In genomic region chr6:17887765-17888164, GRCm38 (mm10) we compare ENCODE assay signal across 31 mouse cellular contexts.
DNase-seq lines count a peak whose midpoint lies in the region; ATAC-seq and TF ChIP-seq lines count a peak whose summit lies in the region.
"Had no signal": no experiment of that assay in that cellular context is flagged by ENCODE, and none has a peak within 500 bp of the region (broad histone marks: within the 10 kb centered on the region; RNA-seq: fewer than 3 reads in every experiment).

No protein-coding gene starts in this region.

- 69% methylated on average over 6 of the region's 6 CpGs for WGBS in lung, embryonic 15.5 days
- WGBS in lung, adult 2 months, result 72% methylated on average over 6 of the region's 6 CpGs

- H3K27ac ChIP-seq in lung, embryonic 15.5 days, result no peak overlapping the region
- H3K27ac ChIP-seq: embryonic facial prominence, embryonic 10.5 days; embryonic facial prominence, embryonic 13.5 days; forebrain, embryonic 12.5 days; forebrain, embryonic 15.5 days; heart, embryonic 15.5 days; hindbrain, embryonic 10.5 days; hindbrain, embryonic 13.5 days had no signal

- no peak for DNase-seq in lung, postnatal 36 days
- DNase-seq in lung, postnatal 10 days, result peak; percentile 26
- DNase-seq in lung, adult 2 months, result no peak
- DNase-seq in retina, postnatal 1 day, result peak; percentile 12
- DNase-seq in T-cell, adult 2 months (ENCODE audit: low spot score), result no peak
- DNase-seq: adrenal gland, adult 8-10 months; adrenal gland, postnatal 25 days; B cell, adult 2 months; cerebellum, adult 11-12 months; cerebellum, adult 8-10 months; cerebellum, postnatal 10 days; cerebellum, postnatal 36 days; embryo, embryonic 11 days; gastrocnemius, postnatal 25 days; heart, adult 18-20 months; heart, postnatal 10 days; heart, postnatal 36 days had no signal

- H3K9ac ChIP-seq in lung, embryonic 15.5 days, result no peak overlapping the region
- H3K9ac ChIP-seq: embryonic facial prominence, embryonic 13.5 days; forebrain, embryonic 12.5 days; forebrain, embryonic 15.5 days; heart, embryonic 12.5 days; heart, embryonic 15.5 days; hindbrain, embryonic 13.5 days had no signal

- H3K9me3 ChIP-seq in lung, embryonic 15.5 days, result no peaks in the 10 kb centered on the region
- H3K9me3 ChIP-seq: embryonic facial prominence, embryonic 10.5 days; embryonic facial prominence, embryonic 13.5 days; forebrain, embryonic 12.5 days; forebrain, embryonic 15.5 days; G1E; heart, embryonic 12.5 days; heart, embryonic 15.5 days; hindbrain, embryonic 10.5 days; hindbrain, embryonic 13.5 days had no signal

- no peak overlapping the region for H3K4me3 ChIP-seq in lung, embryonic 15.5 days
- H3K4me3 ChIP-seq in lung, adult 2 months (replicated peaks; ENCODE audit: extremely low read depth, low read depth, low read length), result no peak overlapping the region
- H3K4me3 ChIP-seq: embryonic facial prominence, embryonic 10.5 days; embryonic facial prominence, embryonic 13.5 days; erythroblast, embryonic 14.5 days; forebrain, embryonic 12.5 days; forebrain, embryonic 15.5 days; heart, embryonic 12.5 days; heart, embryonic 15.5 days; hindbrain, embryonic 10.5 days; hindbrain, embryonic 13.5 days had no signal

- no peak overlapping the region for H3K4me2 ChIP-seq in lung, embryonic 15.5 days
- H3K4me2 ChIP-seq: embryonic facial prominence, embryonic 13.5 days; forebrain, embryonic 12.5 days; forebrain, embryonic 15.5 days; heart, embryonic 12.5 days; heart, embryonic 15.5 days; hindbrain, embryonic 13.5 days had no signal

- peak; percentile 70; the same call in 1 of the 2 replicates for ATAC-seq in lung, embryonic 15.5 days (ENCODE audit: borderline replicate concordance, extremely low read depth, low FRiP score, low TSS enrichment)
- ATAC-seq: activated CD4-positive, CD25-positive, alpha-beta regulatory T cell, adult 4 months; forebrain, embryonic 15.5 days; hindbrain, embryonic 16.5 days had no signal

- peaks cover 10% of the 10 kb centered on the region; the same call in 1 of the 2 replicates for H3K4me1 ChIP-seq in lung, embryonic 15.5 days
- no peaks in the 10 kb centered on the region for H3K4me1 ChIP-seq in lung, adult 2 months (ENCODE audit: control insufficient read depth, insufficient read depth, low read length)
- H3K4me1 ChIP-seq: embryonic facial prominence, embryonic 10.5 days; embryonic facial prominence, embryonic 13.5 days; forebrain, embryonic 12.5 days; forebrain, embryonic 15.5 days; hindbrain, embryonic 10.5 days; hindbrain, embryonic 13.5 days had no signal

- H3K36me3 ChIP-seq in lung, embryonic 15.5 days, result peaks cover 6% of the 10 kb centered on the region; the same call in 1 of the 2 replicates

- H3K27me3 ChIP-seq in lung, embryonic 15.5 days, result no peaks in the 10 kb centered on the region
- H3K27me3 ChIP-seq: CH12.LX; embryonic facial prominence, embryonic 13.5 days; forebrain, embryonic 12.5 days; forebrain, embryonic 15.5 days; heart, embryonic 12.5 days; heart, embryonic 15.5 days; hindbrain, embryonic 13.5 days had no signal

- TF ChIP-seq CTCF in lung, adult 2 months (IDR thresholded peaks at IDR 0.05; ENCODE audit: insufficient read depth, low read length), result no peak

- TF ChIP-seq POLR2A in lung, adult 2 months (IDR thresholded peaks at IDR 0.05; ENCODE audit: borderline replicate concordance, extremely low read depth, low read depth, low read length), result no peak

Comparison
In these comparisons a context has a peak if more than half of its experiments do, and no peak if none do; other contexts are left out.
1. DNase-seq: peak in lung, postnatal 10 days (single experiment) and retina, postnatal 1 day (single experiment); none in lung, postnatal 36 days (single experiment), lung, adult 2 months (single experiment) and T-cell, adult 2 months (single experiment).